In the genomic region with DNA sequence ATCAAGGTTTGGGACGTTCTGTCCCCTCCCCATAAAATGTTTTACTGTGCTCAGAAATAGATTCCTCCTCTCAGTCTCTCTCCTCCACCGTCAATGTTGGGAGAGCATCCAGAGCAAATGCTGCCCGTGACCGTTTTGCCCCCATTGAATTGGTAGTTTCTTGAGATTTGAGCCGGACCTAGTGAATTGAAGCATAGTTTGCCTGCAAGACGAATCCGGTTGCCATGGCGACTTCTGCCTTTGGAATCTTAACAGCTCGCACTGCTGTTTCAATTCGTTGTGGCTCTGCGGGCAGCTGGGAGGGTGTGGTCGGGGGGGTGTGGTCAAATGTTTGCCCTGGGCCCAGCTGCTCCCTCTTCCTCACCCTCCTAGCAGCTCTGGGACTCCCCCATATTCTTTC, we compare ENCODE assay signal across 7 mouse cellular contexts. TPM values are rescaled to one million over a fixed set of nuclear protein-coding genes. Genes with fewer than 3 reads are reported as not detected.
DNase-seq lines count a peak whose midpoint lies in the region; ATAC-seq and TF ChIP-seq lines count a peak whose summit lies in the region.

No protein-coding gene starts in this region.

- no peaks in the 10 kb centered on the region for H3K9me3 ChIP-seq in hindbrain, postnatal 0 days (ENCODE audit: low read length)
- no peaks in the 10 kb centered on the region for H3K9me3 ChIP-seq in megakaryocyte, embryonic 14.5 days

- H3K27ac ChIP-seq in hindbrain, postnatal 0 days = peak overlapping the region; percentile 94

- H3K4me1 ChIP-seq in hindbrain, postnatal 0 days (ENCODE audit: insufficient read depth, low read length) = peaks cover 23% of the 10 kb centered on the region
- peaks cover 60% of the 10 kb centered on the region for H3K4me1 ChIP-seq in megakaryocyte, embryonic 14.5 days

- peak overlapping the region; percentile 80 for H3K4me2 ChIP-seq in hindbrain, postnatal 0 days (ENCODE audit: low read depth, low read length)

- DNase-seq in adrenal gland, adult 2 months = peak; percentile 64
- DNase-seq in embryo, embryonic 10 days (ENCODE audit: low spot score) = peak; percentile 94
- peak; percentile 33 to 47 for DNase-seq in gastrocnemius, adult 8-10 months (ENCODE audit: low spot score in 2 of 2)
- DNase-seq in hindbrain, postnatal 0 days (ENCODE audit: low spot score) = peak; percentile 89
- DNase-seq in left cerebral cortex, postnatal 10 days (ENCODE audit: extremely low spot score in 1 of 2, low spot score in 2 of 2) = peak; percentile 77 to 85
- DNase-seq in right cerebral cortex, postnatal 25 days = peak; percentile 66

- peak overlapping the region; percentile 81 for H3K4me3 ChIP-seq in hindbrain, postnatal 0 days (ENCODE audit: low read length)
- peak overlapping the region; percentile 97 for H3K4me3 ChIP-seq in megakaryocyte, embryonic 14.5 days (replicated peaks)

- peak overlapping the region; percentile 78 for H3K9ac ChIP-seq in hindbrain, postnatal 0 days (replicated peaks; ENCODE audit: low read length)

- intact Hi-C loops in left cerebral cortex, postnatal 10 days (cut with DNase I) = loop anchor here (5.0 to 10.0 kb wide), 2 partner anchors 145 to 213 kb away; no protein-coding TSS in a partner anchor

- no peak for ATAC-seq in hindbrain, postnatal 0 days

- WGBS in hindbrain, postnatal 0 days = under 1% methylated on average over 12 of the region's 12 CpGs

- H3K27me3 ChIP-seq in hindbrain, postnatal 0 days (ENCODE audit: insufficient read depth, low read length) = no peaks in the 10 kb centered on the region
- peaks cover 2% of the 10 kb centered on the region for H3K27me3 ChIP-seq in megakaryocyte, embryonic 14.5 days (replicated peaks)

- H3K36me3 ChIP-seq in hindbrain, postnatal 0 days (ENCODE audit: insufficient read depth, low read length) = no peaks in the 10 kb centered on the region
- peaks cover 45% of the 10 kb centered on the region for H3K36me3 ChIP-seq in megakaryocyte, embryonic 14.5 days (replicated peaks; ENCODE audit: low read length)

- no peak for TF ChIP-seq CTCF in hindbrain, postnatal 0 days (IDR thresholded peaks at IDR 0.05; ENCODE audit: low read depth)

RNA-seq across cellular contexts. Expression of a gene that starts 1.3 kb away (rescaled TPM):
- total RNA-seq in adrenal gland, adult 2 months (2021) = 10 to 100 TPM; 21.0 to 22.3 TPM
- 1.7 and 2.3 TPM in 2 replicates for polyA plus RNA-seq in adrenal gland, adult 2 months (2012; rRNA removed)
- total RNA-seq in gastrocnemius, adult 8-10 months (2022) = 10 to 100 TPM in 1 of 4 experiments, 1 to 10 TPM in 3; 7.7 to 10.4 (median 8.8) TPM
- 46.8 and 54.5 TPM in 2 replicates for total RNA-seq in hindbrain, postnatal 0 days (2014; rRNA removed)
- polyA plus RNA-seq in hindbrain, postnatal 0 days (2015; fragmentation: Nextera tagmentation; extraction: Ambion mirVana) = 21.9 and 22.3 TPM in 2 replicates
- 10 to 100 TPM; 86.0 to 97.4 TPM for total RNA-seq in left cerebral cortex, postnatal 10 days (2021)
- polyA plus RNA-seq in megakaryocyte, embryonic 14.5 days (2012; ENCODE audit: insufficient read depth, low replicate concordance) = 52.8 and 186 TPM in 2 replicates

Comparison
In these comparisons a context has a peak if more than half of its experiments do, and no peak if none do; other contexts are left out.
1. DNase-seq: peak in every context shown above with its lines; median percentile 94 in embryo, embryonic 10 days; 89 in hindbrain, postnatal 0 days; 81 in left cerebral cortex, postnatal 10 days; 66 in right cerebral cortex, postnatal 25 days; 64 in adrenal gland, adult 2 months; 40 in gastrocnemius, adult 8-10 months.